Mouse (Mus musculus): Measurements from ENCODE around the gene Kcnd3.

DNA sequence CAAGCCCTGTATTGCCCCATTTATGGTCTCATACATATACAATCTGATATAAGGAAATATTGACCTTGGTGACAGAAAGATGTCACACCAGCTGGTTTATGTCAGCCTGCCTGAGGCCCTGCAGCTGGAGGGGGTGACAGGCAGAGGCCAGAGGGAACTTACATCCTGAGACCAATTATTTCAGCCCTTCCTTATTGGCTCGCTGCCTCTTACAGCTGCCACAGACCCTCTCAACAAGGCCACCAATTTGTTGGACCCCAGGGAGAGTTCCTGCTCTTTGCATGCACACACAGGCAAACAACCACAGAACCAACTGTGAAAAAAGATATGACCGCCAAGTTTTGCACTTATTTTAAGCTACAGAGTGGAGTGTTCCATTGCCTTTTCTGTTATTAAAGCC lies 180.2 kb downstream of the Kcnd3 start:
- no peak for TF ChIP-seq CTCF (conservative IDR thresholded peaks at IDR 0.05; ENCODE audit: insufficient read depth, insufficient read length, low read depth, low read length)
- no peak for TF ChIP-seq POLR2A (IDR thresholded peaks at IDR 0.05; ENCODE audit: low read depth, low read length)
